Mouse (Mus musculus) midbrain, embryonic 13.5 days (tissue): ENCODE measurements around the gene Ugcg. TPM values are rescaled to one million over a fixed set of nuclear protein-coding genes. Genes with fewer than 3 reads are reported as not detected.

Experiments
- ATAC-seq: fragments of 200-750 bp; cut with Nextera tagmentation; 2 replicates; pipeline ENCODE4 v1.8.0; 2017; ENCODE audit warnings: mild to moderate bottlenecking, moderate TSS enrichment, moderate library complexity
- H3K27ac ChIP-seq: fragments of 300-500 bp; sonication (generic); 2 replicates; pipeline ENCODE4 v1.5.1; 2015; ENCODE audit warnings: inconsistent platforms, mild to moderate bottlenecking, moderate library complexity
- H3K27me3 ChIP-seq: fragments of 300-500 bp; sonication (generic); 2 replicates; pipeline ENCODE4 v1.6.1; 2015; ENCODE audit warnings: mild to moderate bottlenecking, inconsistent platforms
- H3K36me3 ChIP-seq: fragments of 300-500 bp; sonication (generic); 2 replicates; pipeline ENCODE4 v1.6.1; 2015; ENCODE audit warnings: mild to moderate bottlenecking, inconsistent platforms
- H3K4me1 ChIP-seq: fragments of 300-500 bp; sonication (generic); replicated peaks from 2 replicates; pipeline ENCODE4 v1.6.1; 2015; ENCODE audit warnings: inconsistent platforms
- H3K4me2 ChIP-seq: fragments of 300-500 bp; sonication (generic); replicated peaks from 2 replicates; pipeline ENCODE4 v1.6.1; 2015; ENCODE audit warnings: moderate library complexity, mild to moderate bottlenecking, inconsistent platforms
- H3K4me3 ChIP-seq: fragments of 300-500 bp; sonication (generic); replicated peaks from 2 replicates; pipeline ENCODE4 v1.5.1; 2015; ENCODE audit warnings: mild to moderate bottlenecking, inconsistent platforms
- H3K9ac ChIP-seq: fragments of 300-500 bp; sonication (generic); replicated peaks from 2 replicates; pipeline ENCODE4 v1.6.1; 2015; ENCODE audit warnings: mild to moderate bottlenecking, inconsistent platforms
- H3K9me3 ChIP-seq: fragments of 300-500 bp; sonication (generic); 2 replicates; pipeline ENCODE4 v1.6.1; 2016; ENCODE audit warnings: mild to moderate bottlenecking, inconsistent platforms
- WGBS: fragments of 180-500 bp; shearing (Covaris S2); methylation state at CpG from one replicate; pipeline ENCODE4 v1.1.7; 2015; 5-methylcytosine and 5-hydroxymethylcytosine counted together
- polyA plus RNA-seq: library from polyadenylated mRNA; unstranded; fragments of >200 nt; fragmentation: Nextera tagmentation; extraction: Ambion mirVana; gene quantifications from 2 replicates; pipeline ENCODE4 v1.2.1, GENCODE M21; 2015

Ugcg gene
- polyA plus RNA-seq, 1 experiment from 2014 or later: 16.4 TPM

- H3K36me3 ChIP-seq: no peaks in the 10 kb centered on the region
These were observed 47.3 kb downstream of the Ugcg start for GRCm38 (mm10) chr4:59236362-59236761.

GRCm38 (mm10) chr4:59238641-59239311 is 49.7 kb downstream of the Ugcg start:
- no peaks in the 10 kb centered on the region for H3K36me3 ChIP-seq
- WGBS: 80% methylated on average over 9 of the region's 9 CpGs
- no peak overlapping the region for H3K27ac ChIP-seq
- H3K4me3 ChIP-seq: no peak overlapping the region
- H3K9me3 ChIP-seq: no peaks in the 10 kb centered on the region
- H3K9ac ChIP-seq: no peak overlapping the region
- no peak overlapping the region for H3K4me2 ChIP-seq
- H3K27me3 ChIP-seq: no peaks in the 10 kb centered on the region
- no peak for ATAC-seq
- H3K4me1 ChIP-seq: no peaks in the 10 kb centered on the region

More at GRCm38 (mm10) chr4:59236362-59236761, 47.3 kb downstream of the Ugcg start:
- Histone ChIP-seq H3K9ac (no peak overlapping the region), H3K4me1 (no peaks in the 10 kb centered on the region), H3K4me3 (no peak overlapping the region), H3K27ac (no peak overlapping the region), H3K9me3 (no peaks in the 10 kb centered on the region), H3K27me3 (no peaks in the 10 kb centered on the region), H3K4me2 (no peak overlapping the region)
- WGBS: 93% methylated on average over 3 of the region's 3 CpGs
- ATAC-seq: no peak

- 53% methylated on average over 9 of the region's 9 CpGs for WGBS
- H3K36me3 ChIP-seq: no peaks in the 10 kb centered on the region
- H3K4me3 ChIP-seq: no peak overlapping the region
- H3K4me2 ChIP-seq: no peak overlapping the region
- no peak overlapping the region for H3K9ac ChIP-seq
- no peak for ATAC-seq
- H3K9me3 ChIP-seq: no peaks in the 10 kb centered on the region
- no peak overlapping the region for H3K27ac ChIP-seq
- H3K27me3 ChIP-seq: no peaks in the 10 kb centered on the region
- H3K4me1 ChIP-seq: no peaks in the 10 kb centered on the region
These were observed 50.3 kb downstream of the Ugcg start for GRCm38 (mm10) chr4:59239312-59239728.

- ATAC-seq: no peak
- no peaks in the 10 kb centered on the region for H3K36me3 ChIP-seq
- H3K4me2 ChIP-seq: no peak overlapping the region
- no peak overlapping the region for H3K4me3 ChIP-seq
- no peaks in the 10 kb centered on the region for H3K4me1 ChIP-seq
- H3K9me3 ChIP-seq: no peaks in the 10 kb centered on the region
- no peak overlapping the region for H3K9ac ChIP-seq
- no peaks in the 10 kb centered on the region for H3K27me3 ChIP-seq
- H3K27ac ChIP-seq: no peak overlapping the region
- WGBS: 95% methylated on average over 9 of the region's 9 CpGs
These were observed 51.1 kb downstream of the Ugcg start for GRCm38 (mm10) chr4:59240160-59240559.

- Histone ChIP-seq H3K4me2 (no peak overlapping the region), H3K27me3 (no peaks in the 10 kb centered on the region), H3K9me3 (no peaks in the 10 kb centered on the region), H3K9ac (no peak overlapping the region), H3K36me3 (no peaks in the 10 kb centered on the region), H3K4me3 (no peak overlapping the region), H3K27ac (no peak overlapping the region), H3K4me1 (no peaks in the 10 kb centered on the region)
- 91% methylated on average over 4 of the region's 4 CpGs for WGBS
- ATAC-seq: no peak
These were observed 52.0 kb downstream of the Ugcg start for GRCm38 (mm10) chr4:59241096-59241495.

- Histone ChIP-seq H3K4me2 (no peak overlapping the region), H3K9me3 (no peaks in the 10 kb centered on the region), H3K27me3 (no peaks in the 10 kb centered on the region), H3K4me3 (no peak overlapping the region), H3K9ac (no peak overlapping the region), H3K4me1 (no peaks in the 10 kb centered on the region), H3K27ac (no peak overlapping the region), H3K36me3 (no peaks in the 10 kb centered on the region)
- ATAC-seq: no peak
- WGBS: 93% methylated on average over 3 of the region's 3 CpGs
These were observed 53.2 kb downstream of the Ugcg start for GRCm38 (mm10) chr4:59242221-59242620.

- Histone ChIP-seq H3K36me3 (no peaks in the 10 kb centered on the region), H3K4me1 (no peaks in the 10 kb centered on the region), H3K9me3 (no peaks in the 10 kb centered on the region), H3K27me3 (no peaks in the 10 kb centered on the region), H3K4me2 (no peak overlapping the region), H3K27ac (no peak overlapping the region), H3K4me3 (no peak overlapping the region), H3K9ac (no peak overlapping the region)
- no peak for ATAC-seq
- 84% methylated on average over 7 of the region's 7 CpGs for WGBS
These were observed 54.9 kb downstream of the Ugcg start for GRCm38 (mm10) chr4:59243802-59244493.

GRCm38 (mm10) chr4:59244791-59245555 is 55.9 kb downstream of the Ugcg start:
- Histone ChIP-seq H3K36me3 (no peaks in the 10 kb centered on the region), H3K27me3 (no peaks in the 10 kb centered on the region), H3K27ac (no peak overlapping the region), H3K4me3 (no peak overlapping the region), H3K4me2 (no peak overlapping the region), H3K4me1 (no peaks in the 10 kb centered on the region), H3K9me3 (no peaks in the 10 kb centered on the region), H3K9ac (no peak overlapping the region)
- WGBS: 83% methylated on average over 7 of the region's 7 CpGs
- ATAC-seq: no peak

GRCm38 (mm10) chr4:59245776-59246175 is 56.7 kb downstream of the Ugcg start:
- 93% methylated on average over 4 of the region's 4 CpGs for WGBS
- no peak overlapping the region for H3K4me3 ChIP-seq
- H3K4me2 ChIP-seq: no peak overlapping the region
- H3K9ac ChIP-seq: no peak overlapping the region
- no peaks in the 10 kb centered on the region for H3K4me1 ChIP-seq
- no peaks in the 10 kb centered on the region for H3K9me3 ChIP-seq
- H3K27me3 ChIP-seq: no peaks in the 10 kb centered on the region
- ATAC-seq: no peak
- no peak overlapping the region for H3K27ac ChIP-seq
- H3K36me3 ChIP-seq: no peaks in the 10 kb centered on the region

- ATAC-seq: no peak
- H3K9ac ChIP-seq: no peak overlapping the region
These were observed 58.5 kb downstream of the Ugcg start for GRCm38 (mm10) chr4:59247545-59247944.

GRCm38 (mm10) chr4:59248035-59248434 is 59.0 kb downstream of the Ugcg start:
- H3K27me3 ChIP-seq: no peaks in the 10 kb centered on the region
- no peak overlapping the region for H3K4me3 ChIP-seq
- no peaks in the 10 kb centered on the region for H3K36me3 ChIP-seq
- no peak overlapping the region for H3K4me2 ChIP-seq
- no peak overlapping the region for H3K9ac ChIP-seq
- H3K27ac ChIP-seq: no peak overlapping the region
- no peaks in the 10 kb centered on the region for H3K4me1 ChIP-seq
- no peaks in the 10 kb centered on the region for H3K9me3 ChIP-seq
- no peak for ATAC-seq

More at GRCm38 (mm10) chr4:59247545-59247944, 58.5 kb downstream of the Ugcg start:
- Histone ChIP-seq H3K4me1 (no peaks in the 10 kb centered on the region), H3K9me3 (no peaks in the 10 kb centered on the region), H3K4me2 (no peak overlapping the region), H3K36me3 (no peaks in the 10 kb centered on the region), H3K4me3 (no peak overlapping the region), H3K27me3 (no peaks in the 10 kb centered on the region), H3K27ac (no peak overlapping the region)
- 78% methylated on average over 1 of the region's 1 CpGs for WGBS

- Histone ChIP-seq H3K4me3 (no peak overlapping the region), H3K27me3 (no peaks in the 10 kb centered on the region), H3K9me3 (no peaks in the 10 kb centered on the region), H3K27ac (no peak overlapping the region), H3K36me3 (no peaks in the 10 kb centered on the region), H3K4me2 (no peak overlapping the region), H3K4me1 (no peaks in the 10 kb centered on the region), H3K9ac (no peak overlapping the region)
- 78% methylated on average over 6 of the region's 6 CpGs for WGBS
- ATAC-seq: no peak
These were observed 63.5 kb downstream of the Ugcg start for GRCm38 (mm10) chr4:59252386-59253054.
